Mouse (Mus musculus) CD4-positive, CD25-positive, alpha-beta regulatory T cell, adult 2 months (primary cell): ENCODE measurements around the gene Nhsl1.

ENCODE experiments used
- DNase-seq: peaks from one replicate; pipeline ENCODE4 v3.0.0-alpha.2; 2012; ENCODE audit warnings: low read depth, low spot score

The Nhsl1 gene

DNA sequence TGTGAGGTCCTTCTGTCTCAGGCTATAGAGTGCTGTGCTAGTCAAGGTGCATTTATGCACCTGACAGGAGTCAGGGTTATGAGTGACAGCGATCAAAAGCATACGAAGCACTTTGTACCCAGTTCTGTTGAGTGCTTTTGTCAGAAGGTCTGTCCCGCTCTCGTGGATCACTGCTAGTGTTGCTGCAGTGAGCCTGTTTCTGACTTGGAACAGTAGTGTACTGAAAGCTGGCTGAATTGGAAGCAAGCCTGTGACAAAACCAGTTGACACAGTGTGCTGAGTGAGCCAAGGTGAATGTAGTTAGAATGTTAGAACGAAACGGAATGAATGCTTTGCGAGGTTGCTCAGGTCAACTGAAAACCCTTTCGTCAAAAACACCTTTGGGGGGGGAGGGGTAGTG is 82.2 kb downstream of the Nhsl1 start:
- DNase-seq, result no peak

DNA sequence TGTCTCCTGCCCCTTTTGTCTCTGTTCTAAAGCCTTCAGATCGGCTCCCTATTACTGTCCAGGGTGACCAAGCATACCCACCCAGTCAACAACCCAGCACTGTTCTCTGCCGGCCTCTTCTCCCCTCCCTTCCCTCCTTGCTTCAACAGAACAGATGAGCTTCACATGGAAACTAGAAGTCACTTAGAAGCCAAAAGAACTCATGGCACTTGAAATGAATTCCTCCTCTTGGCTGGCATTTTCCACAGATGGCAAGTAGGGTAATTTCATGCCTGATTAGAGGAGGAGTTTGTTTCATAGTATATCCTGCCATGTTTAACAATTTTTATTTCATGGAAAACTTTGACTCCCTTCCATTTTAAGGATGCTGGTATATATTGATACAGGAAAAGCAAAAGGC is 85.2 kb downstream of the Nhsl1 start:
- DNase-seq, result no peak

DNA sequence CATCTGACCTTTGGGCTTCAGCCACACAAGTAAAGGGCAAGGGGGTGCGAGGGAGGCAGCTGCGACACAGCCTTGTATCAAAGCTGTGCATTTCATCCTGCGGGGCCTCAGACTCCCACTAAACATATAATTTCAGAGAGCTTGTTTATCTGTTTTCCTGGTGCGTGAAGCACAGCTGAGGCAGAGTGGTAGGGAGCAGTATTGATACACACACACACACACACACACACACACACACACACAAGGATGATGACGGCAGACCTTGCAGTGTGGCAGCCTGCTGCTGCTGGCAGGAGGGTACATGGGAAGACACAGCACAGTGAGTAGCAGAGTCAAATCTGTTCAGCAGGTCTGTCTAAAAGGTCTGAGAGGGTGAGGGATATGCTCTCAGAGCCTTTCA is 85.9 kb downstream of the Nhsl1 start:
- DNase-seq, result no peak

DNA sequence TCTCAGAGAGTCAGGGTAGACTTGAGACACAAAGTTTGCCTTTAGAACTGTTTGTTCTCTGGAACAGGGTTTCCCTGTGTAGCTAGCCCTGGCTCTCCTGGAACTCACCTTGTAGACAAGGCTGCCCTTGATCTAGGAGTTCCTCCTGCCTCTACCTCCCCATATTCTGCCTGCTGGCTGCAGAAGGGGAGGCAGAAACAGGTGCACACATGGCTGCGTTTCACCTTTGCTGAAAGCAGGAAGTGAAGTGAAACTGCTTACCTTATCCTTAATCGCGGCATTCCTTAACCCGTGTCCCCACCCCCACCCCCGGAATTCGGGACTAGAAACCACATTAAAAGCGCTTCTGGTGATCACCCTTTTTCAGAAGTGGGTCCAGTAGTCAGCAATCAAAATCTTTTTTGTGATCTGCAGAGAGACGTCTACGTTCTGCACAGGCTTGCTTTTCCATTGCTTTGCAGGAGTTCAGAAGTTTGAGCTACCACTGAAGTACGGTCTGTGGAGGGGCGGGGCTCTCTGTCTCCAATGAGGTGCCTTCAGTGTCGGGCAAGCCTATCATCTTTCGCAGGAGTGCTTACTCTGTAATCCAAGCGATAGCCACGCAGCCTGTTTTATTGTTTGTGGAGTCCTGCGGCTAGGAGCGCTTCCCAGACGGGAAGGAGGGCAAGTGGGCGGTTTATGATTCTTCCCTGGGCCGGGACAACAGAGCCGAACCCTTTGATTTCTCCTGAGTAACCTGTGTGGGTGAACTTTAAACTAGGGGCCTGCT is 88.5 kb downstream of the Nhsl1 start:
- peak; percentile 63 for DNase-seq

DNA sequence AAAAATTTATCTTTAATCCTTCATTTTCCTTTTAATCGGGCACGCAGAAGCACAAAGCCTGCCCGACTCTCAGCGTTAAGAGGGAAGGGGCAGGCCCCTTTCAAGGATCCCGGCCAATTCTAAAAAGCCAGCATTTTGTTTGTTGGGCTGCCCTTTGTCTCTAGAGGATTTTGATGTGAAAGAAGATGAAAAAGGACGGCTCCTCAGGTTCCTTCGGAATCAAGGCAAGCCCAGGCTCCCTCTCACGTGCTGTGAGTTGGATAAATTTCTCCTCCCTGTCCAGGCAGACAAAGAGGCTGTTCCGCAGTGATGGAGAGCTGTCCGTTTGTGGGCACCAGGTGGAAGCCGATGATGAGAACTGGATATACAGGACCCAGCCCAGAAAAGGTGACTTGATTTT is 89.3 kb downstream of the Nhsl1 start:
- no peak for DNase-seq

DNA sequence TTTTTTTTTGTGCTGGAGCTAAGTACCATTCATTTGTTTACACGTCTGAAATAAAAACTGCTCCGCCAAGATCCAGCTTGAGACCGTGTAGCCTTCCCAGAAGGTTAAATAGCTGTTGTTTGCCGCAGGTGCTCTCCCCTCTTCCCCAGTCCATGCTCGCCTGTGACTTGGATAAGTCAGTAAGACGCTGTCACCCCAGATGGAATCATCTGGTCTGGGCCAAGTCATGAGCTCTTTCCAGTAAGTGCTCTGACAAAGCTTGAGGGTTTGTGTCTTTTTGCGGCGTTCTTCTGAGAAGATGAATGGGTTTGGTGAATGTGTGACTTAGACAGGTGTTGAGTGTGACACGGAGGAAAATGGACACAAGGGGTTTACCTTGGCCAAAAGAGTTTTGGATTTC is 89.8 kb downstream of the Nhsl1 start:
- DNase-seq, result no peak

DNA sequence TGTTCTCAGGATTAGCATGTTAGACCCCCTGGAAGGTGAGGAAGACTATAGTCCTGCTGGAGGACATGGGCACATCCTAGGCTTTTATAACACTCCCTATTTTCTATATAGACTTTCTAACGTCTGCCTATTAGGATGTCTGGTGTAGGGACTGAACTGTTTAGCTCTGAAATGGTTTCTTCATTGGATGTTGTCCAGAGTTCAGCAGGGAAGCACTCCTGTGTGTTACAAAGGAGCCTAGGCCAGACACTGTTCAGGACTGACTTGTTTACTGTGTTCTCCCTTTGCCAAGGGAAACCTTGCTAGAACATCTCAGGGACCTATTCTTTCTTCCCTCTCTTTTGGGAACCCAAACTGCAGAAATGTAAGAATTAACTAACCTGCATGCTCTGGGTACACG is 90.3 kb downstream of the Nhsl1 start:
- no peak for DNase-seq

DNA sequence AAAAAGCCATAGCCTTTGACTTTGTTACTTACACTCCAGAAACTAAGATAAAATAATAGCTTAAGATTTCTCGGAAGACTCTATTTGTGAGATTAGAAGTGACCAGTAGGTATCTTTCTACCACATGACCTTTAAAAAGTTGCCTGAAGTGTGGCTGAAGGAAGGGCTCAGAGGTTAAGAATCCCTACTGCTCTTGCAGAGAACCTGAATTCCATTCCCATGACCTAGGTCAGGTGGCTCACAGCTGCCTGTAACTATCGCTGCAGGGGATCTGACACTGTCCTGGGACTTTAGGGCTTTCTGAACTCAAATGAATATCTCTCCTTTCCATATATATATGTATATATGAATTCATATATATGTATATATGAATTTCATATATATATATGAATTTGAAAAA is 92.5 kb downstream of the Nhsl1 start:
- no peak for DNase-seq

DNA sequence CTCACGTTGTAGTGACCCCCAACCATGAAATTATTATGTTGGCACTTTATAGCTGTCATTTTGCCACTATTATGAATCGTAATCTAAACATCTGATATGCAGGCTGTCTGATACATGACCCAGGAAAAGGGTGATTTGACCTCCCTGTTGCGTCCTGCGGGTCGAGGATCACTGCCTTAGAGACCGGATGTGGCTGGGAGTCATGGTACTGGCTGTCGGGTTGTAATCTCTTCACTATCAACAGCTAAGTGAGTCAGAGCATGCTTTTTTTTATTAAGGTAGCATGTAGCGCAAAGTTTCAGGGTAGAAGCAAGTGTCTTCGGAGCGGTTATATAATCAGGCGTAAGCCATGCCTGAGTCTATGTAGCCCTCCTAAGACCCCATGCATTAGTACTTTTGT is 97.2 kb downstream of the Nhsl1 start:
- no peak for DNase-seq

DNA sequence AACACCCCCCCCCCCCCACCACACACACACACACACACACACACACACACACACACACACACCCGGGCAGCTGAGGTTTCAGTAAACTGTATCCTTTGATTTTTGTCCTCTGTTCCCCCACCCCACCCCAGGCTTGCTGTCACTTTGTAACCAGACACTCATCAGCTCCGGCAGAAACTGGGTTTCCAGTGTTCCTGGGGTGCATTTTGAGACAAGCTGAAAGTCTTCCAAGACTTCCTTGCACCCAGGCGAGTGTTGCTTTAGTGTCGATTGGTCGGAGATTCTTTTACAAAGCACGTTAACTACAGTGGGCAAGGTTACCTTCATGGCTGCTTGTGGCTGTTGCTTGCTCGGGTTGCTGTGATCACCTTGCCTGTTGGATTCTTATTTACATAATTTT is 99.4 kb downstream of the Nhsl1 start:
- no peak for DNase-seq

DNA sequence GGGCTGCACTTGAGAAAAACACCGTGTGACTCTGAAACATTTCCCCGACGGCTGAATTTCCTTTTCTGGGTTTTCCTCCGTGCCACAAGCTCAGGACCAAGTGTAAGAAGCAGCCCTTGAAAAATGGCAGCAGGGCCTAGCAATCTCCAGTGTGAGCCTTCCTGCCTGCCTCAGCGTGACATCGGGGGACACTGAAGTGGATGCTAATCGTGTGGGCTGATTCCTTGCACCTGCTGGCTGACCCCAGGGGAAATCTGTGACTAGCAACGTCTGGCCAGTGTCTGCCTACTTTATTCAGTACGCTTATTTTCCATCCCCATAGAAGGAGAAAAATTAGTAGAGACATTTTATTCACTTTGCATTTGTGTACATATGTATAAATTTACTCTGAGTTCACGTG is 100.7 kb downstream of the Nhsl1 start:
- no peak for DNase-seq

DNA sequence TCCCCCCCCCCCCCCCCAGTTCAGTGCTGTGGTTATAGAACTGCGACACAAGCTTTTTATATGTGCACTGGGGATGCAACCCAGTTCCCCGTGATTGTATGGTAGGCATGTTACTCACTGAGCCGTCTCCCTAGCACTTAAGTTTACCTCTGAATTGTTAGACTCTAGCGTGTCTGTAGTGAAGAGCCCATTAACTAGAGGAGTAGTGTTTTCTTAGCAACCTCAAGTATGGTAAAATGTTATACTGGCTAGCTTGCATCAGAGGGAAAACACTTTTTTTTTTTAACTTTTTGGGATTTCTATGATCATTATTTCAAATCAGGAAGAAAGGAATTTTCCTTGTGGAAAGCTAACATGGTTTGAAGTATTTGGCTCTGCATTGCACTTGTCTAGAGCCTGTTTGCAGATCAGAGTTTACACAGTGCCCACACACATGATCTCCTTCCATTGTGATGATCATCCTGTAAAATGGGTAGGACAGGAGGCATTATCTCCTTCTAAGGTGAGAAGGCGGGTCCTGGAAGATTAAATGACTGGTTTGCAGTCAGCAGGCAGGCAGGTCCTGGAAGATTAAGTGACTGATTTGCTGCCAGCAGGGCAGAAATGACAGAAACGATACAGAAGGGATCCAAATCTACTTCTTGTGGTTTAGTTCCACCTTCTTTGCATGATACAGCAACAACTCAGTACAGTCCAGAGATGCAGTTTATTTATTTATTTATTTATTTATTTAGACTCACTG is 101.6 kb downstream of the Nhsl1 start:
- DNase-seq, result peak; percentile 31

DNA sequence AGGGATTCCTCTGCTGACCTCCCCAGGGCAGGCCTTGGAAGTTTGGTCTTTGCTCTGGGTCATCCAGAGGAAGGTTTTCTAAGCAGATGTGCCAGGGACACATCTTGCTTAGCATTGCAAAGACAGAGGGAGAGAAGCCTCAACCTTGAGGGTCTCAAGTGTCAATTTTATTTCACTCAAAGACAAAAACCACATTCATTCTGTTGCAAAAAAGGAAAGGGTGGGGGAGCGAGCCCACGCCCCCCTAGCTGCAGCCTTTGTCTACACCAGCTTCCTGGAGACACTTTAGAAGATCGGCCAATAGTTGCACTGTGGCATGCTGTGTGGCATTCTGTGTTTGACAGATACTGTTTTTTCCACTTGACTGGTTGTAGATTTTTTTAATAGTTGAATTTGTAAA is 104.2 kb downstream of the Nhsl1 start:
- DNase-seq, result no peak

DNA sequence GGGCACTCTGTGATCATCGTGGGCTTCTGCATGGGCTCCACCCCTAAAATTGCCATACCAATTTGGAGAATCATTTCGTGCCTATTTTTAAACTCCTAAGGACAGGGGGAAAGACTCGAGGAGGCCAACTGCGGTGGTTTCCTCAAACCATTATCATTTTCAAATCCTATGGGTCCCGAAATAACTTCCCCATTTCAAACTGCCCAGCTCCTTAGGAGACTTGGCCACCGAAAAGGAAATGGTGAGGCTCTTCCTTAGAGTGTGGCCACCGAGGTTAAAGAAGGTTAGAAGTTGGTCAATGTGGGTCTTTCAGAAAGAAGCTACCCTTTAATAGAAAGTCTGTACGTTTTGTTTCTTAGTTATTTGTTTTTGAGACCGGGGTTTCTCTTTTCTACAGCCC is 104.8 kb downstream of the Nhsl1 start:
- no peak for DNase-seq

DNA sequence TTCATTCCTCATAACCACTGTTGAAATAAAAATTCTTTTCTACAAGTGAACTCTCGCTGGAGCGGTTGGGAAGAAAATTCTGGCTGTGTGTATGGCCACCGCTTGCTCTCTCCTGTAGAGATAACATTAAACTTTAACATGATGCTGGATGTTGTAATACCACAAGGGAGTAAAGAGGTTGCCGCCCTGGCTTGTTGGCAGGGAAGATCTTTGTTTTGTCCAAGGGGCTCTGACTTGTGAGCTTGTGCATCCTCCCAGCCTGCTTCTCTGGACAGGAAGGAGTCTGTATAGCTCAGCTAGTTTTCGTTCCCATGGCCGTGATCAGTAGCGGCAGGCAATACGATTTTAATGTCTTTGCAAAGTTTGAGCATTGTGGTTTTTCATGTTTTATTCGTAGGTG is 109.1 kb downstream of the Nhsl1 start:
- no peak for DNase-seq

DNA sequence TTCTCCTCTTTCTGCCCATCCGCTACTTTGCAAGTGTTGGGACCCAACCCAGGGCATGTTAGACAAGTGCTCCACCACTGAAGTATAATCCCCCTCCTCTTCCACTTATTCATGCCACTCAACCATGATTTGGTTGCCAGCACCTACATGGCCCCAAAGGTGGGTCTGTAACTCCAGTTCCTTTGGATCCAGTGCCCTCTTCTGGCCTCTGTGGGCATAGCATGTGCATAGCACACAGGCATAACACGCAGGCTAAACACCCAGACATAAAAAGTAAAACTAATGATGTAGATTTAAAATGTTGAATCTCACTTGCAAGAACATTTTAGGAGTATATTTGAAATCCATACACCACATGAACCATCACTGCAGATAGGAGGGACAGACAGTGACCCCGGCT is 110.7 kb downstream of the Nhsl1 start:
- no peak for DNase-seq

DNA sequence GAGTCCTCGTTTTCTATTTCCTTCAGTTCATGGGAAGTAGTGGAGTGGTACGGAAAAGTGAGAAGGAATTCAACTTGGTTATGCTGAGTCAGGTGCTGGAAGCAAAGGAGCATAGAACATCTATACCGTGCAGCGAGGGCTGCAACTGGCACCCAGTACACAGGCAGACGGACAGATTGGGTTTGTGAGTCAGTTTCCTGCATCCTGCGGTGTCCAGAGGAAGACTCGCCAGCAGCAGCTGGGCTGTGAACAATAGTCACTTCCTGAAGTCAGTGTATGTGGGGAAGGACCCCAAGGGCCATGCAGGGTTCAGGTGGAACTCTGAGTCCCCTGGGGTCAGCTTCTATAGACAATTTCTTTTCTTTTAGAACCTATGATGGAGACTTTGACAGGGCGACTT is 111.4 kb downstream of the Nhsl1 start:
- DNase-seq, result no peak

DNA sequence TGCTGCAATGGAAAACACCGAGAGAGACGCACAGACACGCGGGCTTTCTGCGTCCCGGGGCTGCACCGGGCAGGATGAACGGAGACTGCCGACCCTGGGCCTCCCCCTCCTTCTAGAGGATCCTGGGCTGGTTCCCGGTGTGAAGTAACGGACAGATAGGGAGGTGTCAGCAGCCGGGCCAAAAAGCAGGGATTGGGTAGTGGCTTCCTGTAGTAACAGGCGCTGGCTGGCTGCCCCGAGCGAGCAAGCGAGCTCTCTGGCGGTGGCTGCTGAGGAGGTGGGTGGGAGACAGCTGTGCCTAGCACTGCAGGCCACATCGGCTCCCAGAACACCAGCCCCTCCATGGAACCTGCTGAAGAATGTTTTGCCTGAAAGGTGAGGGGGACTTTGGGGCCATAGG is 112.2 kb downstream of the Nhsl1 start:
- DNase-seq, result peak; percentile 32

DNA sequence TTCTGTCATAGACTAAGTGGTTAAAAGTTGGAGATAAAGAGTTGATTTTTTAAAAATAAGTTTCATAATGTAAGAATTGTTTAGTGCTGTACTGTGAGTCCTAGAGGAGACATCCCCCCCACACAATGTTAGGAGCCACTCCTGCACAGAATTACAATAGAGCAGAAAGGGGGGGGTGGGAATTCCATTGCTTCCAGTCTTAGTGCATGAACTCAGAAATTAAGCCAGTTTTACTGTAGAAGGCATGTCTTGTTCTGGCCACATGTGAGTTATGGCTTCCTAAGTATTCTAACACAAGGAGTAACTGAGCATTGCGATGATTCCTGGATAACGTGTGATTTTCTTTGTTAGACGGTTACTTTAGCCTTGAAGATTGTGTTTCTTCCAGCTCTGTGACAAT is 112.8 kb downstream of the Nhsl1 start:
- DNase-seq, result no peak

DNA sequence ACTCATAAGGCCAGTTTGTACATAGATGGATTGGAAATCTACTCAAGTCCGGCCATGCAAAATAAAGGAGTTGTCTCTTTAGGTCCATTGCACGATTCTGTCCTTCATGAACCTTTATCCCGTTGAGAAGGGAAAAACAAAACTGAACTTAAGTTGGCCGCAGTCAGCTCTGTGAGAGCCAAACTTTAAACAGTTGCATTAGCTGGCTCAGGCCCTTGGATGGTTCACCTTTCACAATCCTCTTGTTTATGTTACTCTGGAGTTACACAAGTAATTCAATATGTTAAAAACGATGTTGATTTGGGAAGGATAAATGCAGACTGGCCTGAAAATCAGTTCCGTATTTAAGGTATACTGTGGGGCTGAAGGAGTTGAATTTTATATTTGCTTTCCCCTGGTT is 116.7 kb downstream of the Nhsl1 start:
- no peak for DNase-seq

DNA sequence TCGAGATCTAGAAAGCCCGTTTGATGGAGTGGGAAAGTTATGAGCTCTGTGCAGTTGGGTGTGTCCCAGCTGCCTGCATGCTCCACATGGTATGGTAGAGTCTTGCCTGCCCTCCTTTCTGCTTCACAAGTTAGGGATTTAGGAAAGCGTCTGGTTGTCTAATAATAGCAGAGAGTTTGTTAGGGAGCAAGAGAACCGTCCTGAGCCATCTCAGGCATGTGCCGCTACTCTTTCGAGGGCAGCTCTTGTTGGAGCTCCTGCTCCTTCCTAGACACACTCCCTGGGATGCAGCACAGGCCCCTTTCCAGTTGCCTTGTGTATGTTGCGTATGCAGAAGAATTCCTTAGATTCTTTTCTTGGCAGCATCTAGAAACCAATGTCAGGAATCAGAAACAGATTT is 117.2 kb downstream of the Nhsl1 start:
- DNase-seq, result no peak

DNA sequence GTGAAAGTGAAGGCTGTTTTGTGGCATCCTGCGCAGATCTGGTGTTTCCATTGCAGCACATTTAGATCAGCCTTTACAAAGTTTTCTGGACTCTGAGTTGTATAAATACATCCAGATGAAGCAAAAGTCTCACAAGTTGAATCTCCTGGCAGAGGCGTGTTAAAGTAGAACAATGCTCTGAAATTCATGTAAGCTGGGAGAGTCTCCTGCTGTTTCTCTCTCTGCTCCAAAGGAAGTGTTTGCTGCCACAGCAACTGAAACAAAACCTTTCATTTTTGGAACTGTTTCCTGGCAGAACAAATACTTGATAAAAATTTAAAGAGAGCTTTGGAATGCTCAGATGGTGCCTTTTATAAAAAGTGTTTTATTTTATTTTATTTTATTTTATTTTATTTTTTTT is 118.8 kb downstream of the Nhsl1 start:
- no peak for DNase-seq

DNA sequence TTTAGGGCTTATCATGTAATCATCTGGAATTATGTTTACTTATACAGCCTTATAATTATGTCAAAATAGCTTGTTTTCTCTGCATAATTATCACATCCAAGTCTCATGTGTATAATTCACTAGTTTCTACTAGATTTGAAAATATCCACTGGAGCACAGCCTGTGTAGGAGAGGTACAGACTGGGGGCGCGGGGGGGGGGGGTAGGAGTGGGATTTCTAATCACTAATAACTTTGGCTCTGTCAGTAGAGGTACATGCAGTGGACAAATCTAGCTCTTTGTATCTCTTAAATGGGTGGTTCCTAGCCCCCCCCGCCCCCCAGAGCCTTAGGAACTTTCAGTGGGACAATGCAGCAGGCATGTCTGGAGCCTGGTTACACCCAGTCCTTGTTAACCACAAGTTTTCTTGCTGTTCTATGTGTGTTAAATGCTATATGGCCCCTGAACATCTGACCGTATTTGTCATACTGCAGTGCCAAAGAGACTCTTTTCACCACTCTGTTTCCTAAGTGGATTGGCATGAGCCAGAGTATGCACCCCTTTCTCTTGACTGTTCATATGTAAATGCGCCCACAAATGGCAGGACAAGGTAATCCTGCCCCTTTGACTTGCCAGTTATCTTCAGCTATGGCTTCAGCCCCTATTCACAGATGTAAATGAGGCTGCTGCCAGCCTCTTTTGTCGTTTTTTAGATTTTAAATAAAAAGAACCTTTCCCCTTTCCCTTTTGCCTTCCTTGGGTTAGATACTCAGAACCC is 127.0 kb downstream of the Nhsl1 start:
- DNase-seq, result no peak
